Mouse (Mus musculus) heart, adult 18-20 months (tissue): ENCODE results near the gene Ube4b. TPM values are rescaled to one million over a fixed set of nuclear protein-coding genes. Genes with fewer than 3 reads are reported as not detected.

Source experiments
- DNase-seq, 2 experiments: peaks; one replicate each; pipeline ENCODE4 v3.0.0; 2021 to 2022; ENCODE audit warnings: mixed read lengths in 1 of 2
- total RNA-seq, 2 experiments: library from RNA; stranded (reverse); gene quantifications; 2 replicates each; pipeline ENCODE4 v1.2.3; 2021

Ube4b gene
- total RNA-seq, 2 experiments from 2014 or later: 41.7 to 45.5 TPM

- DNase-seq: no peak
Measured at GRCm38 (mm10) chr4:149338137-149338536, 88.4 kb downstream of the Ube4b start.

GRCm38 (mm10) chr4:149337353-149337752, 89.2 kb downstream of the Ube4b start:
- peak; percentile 60 to 75 for DNase-seq

- DNase-seq: no peak
Measured at GRCm38 (mm10) chr4:149336302-149336701, 90.2 kb downstream of the Ube4b start.

DNA sequence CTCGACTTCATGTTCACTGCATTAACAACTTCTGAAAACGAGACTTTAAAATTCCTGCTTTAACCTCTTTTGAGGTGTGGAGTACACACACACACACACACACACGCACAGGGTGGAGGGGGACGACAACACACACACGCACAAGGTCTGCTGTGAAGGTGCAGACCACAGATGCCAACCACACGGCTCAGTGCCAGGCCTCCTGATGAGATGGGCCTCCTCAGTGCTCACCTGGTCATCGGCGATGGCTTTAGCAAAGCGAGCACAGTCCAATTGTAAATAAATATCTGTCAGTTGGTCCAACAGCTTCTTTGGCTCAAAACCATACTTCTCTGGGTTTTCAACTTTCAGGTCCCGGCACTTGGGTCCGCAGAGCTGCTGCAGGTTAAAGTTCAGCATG, 91.7 kb downstream of the Ube4b start:
- DNase-seq: no peak

- DNase-seq: no peak
Measured at GRCm38 (mm10) chr4:149332726-149333125, 93.8 kb downstream of the Ube4b start.

GRCm38 (mm10) chr4:149330495-149330894, 96.1 kb downstream of the Ube4b start:
- DNase-seq: no peak

- no peak for DNase-seq
Measured at GRCm38 (mm10) chr4:149328735-149329134, 97.8 kb downstream of the Ube4b start.

- peak in 1 of 2 experiments; percentile 35 for DNase-seq
Measured at GRCm38 (mm10) chr4:149327281-149327680, 99.3 kb downstream of the Ube4b start.

DNA sequence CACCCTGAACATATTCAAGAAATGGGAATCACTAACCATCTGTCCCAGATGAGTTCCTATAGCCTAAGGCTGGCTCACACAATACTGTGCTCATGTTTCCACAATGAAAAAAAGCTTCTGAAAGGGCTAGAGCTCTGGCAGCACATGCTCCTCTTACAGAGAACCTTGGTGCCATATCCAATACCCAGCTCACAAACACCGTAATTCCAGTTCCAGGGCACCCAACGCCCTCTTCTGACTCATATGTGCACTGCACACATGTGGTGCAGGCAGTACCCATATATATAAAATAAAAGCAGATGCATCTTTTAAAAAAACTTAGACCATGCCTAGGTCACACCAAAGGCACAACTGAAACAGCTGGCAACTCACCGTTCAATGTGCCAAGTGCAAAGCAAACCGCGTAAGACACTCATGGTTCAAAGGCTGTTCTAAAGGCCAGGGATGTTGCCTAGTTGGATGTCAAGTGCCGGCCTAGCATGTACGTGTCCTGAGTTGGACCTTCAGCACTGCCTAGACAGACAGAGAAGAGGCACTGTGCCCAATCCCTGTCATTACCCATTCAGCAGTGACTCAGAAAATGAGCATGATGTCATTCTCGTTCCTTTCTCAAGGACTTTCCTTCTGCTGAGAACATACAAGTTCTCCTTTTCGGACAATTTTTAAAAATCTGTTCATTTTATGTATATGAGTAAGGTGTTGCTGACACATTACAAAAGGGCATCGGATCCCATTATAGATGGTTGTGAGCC, 101.0 kb downstream of the Ube4b start:
- DNase-seq: peak; percentile 65 to 80

- DNase-seq: peak; percentile 73 to 87
Measured at GRCm38 (mm10) chr4:149323730-149324129, 102.8 kb downstream of the Ube4b start.

DNA sequence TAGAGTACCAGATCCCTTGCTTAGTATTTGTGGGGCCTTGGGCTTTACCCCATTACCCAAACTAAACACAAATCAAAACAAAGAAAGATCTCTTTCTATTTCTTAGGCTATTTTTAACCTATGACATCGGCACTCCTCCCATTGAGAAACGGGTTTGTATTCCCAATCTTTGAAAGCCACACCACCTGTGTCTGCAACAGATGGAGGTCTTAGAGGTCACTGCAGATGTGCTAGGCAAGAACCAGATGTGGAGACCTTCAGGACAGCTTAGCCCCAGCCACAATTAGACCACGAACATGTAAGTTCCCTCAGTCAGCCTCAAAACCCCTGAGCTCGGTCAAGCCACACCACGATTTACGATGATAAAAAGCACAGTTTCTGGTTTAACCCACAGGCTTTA, 103.8 kb downstream of the Ube4b start:
- DNase-seq: no peak

- no peak for DNase-seq
Measured at GRCm38 (mm10) chr4:149322286-149322685, 104.3 kb downstream of the Ube4b start.

GRCm38 (mm10) chr4:149319088-149319487, 107.5 kb downstream of the Ube4b start:
- DNase-seq: no peak

- no peak for DNase-seq
Measured at GRCm38 (mm10) chr4:149317387-149317786, 109.2 kb downstream of the Ube4b start.

DNA sequence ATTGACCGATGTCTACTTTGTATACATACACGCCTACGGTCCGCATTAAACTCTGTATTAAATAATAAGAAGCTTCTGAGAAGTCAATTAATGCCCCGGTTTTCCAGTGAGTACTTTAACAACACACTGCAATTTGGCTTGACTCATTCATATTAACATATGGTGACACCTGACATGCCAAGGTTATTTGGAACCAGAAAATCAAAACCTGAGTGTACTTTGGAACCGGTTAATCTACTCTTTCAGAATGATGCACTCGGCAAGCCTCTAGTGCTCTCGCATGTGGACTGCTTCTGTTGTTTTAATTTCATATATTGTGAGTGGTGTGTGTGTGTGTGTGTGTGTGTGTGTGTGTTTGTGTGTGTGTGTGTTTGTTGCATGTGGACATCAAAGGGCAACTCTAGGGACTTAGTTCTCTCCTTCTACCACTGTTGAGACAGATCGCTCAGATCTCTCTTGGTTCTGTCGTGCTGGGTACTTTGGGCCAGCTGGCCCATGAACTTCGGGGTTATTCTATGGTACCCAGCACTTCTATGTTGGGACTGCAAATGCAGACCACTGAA, 112.2 kb downstream of the Ube4b start:
- no peak for DNase-seq

- no peak for DNase-seq
Measured at GRCm38 (mm10) chr4:149313558-149314253, 112.8 kb downstream of the Ube4b start.

DNA sequence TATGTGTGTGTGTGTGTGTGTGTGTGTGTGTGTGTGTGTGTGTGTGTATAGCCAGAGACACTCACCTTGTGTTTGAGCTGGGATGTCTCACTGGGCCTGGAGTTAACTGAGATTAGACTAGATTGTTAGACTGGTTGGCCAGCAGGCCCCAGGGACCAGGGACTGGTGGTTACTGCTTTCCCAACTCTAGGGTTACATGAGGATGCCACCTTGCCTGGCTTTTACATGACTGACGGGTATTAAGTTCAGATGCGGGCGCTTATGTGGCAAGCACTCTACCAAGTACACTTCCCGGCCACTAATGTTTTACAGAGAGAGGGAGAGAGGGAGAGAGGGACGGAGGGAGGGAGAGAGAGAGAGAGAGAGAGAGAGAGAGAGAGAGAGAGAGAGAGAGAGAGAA, 114.6 kb downstream of the Ube4b start:
- DNase-seq: no peak

DNA sequence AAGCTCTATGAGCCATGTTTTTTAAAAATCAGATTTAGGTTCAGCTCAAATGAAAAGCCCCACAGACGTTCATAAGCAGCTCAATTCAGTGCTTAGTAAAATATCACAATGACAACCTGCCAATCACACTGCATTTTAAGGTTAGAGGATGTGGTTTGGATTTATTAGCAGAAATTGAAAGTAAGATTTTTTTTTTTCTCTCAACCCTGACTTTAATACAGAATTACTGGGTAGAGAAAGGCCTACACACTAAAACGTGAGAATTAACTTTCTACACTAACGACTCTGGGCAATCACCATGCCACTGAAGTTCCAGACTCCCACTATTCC, 118.1 kb downstream of the Ube4b start:
- DNase-seq: no peak

GRCm38 (mm10) chr4:149307596-149308490, 118.7 kb downstream of the Ube4b start, which contains the start of gene Kif1b:
Gene Kif1b (minus strand): TSS chr4:149307693.
- peak; percentile 98 to 100 for DNase-seq

DNA sequence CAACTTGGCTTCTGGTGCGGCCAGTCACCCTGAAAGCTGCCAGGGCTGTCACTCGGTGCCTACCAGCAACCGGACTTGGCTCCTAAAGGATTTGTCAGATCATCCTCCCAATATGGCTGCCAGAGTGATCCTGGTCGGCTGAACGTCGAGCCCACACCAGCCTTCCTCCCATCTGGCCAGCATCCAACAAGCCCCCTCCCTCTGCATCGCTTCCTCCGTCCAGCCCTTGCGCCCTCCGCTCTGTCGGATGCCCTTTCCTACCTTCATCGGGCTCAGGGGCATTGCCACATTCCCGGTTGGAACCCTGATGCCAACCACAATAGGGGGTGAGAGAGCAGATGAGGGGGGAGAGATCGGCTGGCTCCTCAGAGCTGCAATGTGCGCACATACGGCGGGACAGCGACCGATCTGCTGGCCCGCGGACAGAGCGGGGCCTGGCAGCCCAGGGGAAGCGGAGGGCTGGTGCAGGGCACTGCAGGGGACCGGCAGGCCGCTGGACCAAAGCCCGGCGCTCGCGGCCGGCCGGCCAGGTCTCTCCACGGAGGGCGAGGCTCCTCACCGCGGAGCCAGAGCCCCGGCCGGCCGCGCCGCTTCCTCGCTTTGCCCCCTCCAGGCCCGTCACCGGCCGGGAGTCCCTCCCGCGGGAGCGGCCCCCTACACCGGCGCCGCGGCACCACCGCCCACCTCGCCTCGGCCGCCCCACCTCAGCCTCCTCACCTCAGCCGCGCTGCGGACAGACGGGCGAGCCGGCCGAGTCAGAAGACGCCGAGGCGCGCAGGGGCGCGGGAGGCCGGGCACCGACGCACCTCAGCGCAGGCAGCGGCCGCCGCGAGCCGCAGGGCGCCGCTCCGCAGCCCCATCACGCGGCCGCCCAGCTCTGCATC, 119.6 kb downstream of the Ube4b start:
- DNase-seq: peak; percentile 88 to 90
